Mouse (Mus musculus) lung, embryonic 16.5 days (tissue): ENCODE results near the gene Sgms1. TPM values are rescaled to one million over a fixed set of nuclear protein-coding genes. Genes with fewer than 3 reads are reported as not detected.

ENCODE experiments used
- ATAC-seq: fragments of 200-750 bp; cut with Nextera tagmentation; 2 replicates; pipeline ENCODE4 v1.8.0; 2017; ENCODE audit warnings: low read depth, mild to moderate bottlenecking, moderate library complexity
- H3K27ac ChIP-seq: fragments of 300-500 bp; sonication (generic); 2 replicates; pipeline ENCODE4 v1.5.1; 2014; ENCODE audit warnings: mild to moderate bottlenecking, control low read depth, low read length
- H3K27me3 ChIP-seq: fragments of 300-500 bp; sonication (generic); 2 replicates; pipeline ENCODE4 v1.6.1; 2014; ENCODE audit warnings: low read depth, low read length, mixed read lengths; ENCODE audit not compliant: control insufficient read depth, insufficient read depth
- H3K36me3 ChIP-seq: fragments of 300-500 bp; sonication (generic); 2 replicates; pipeline ENCODE4 v1.6.1; 2014; ENCODE audit warnings: low read length; ENCODE audit not compliant: control insufficient read depth, insufficient read depth
- H3K4me1 ChIP-seq: fragments of 300-500 bp; sonication (generic); replicated peaks from 2 replicates; pipeline ENCODE4 v1.6.1; 2014; ENCODE audit warnings: low read length, mixed read lengths; ENCODE audit not compliant: control insufficient read depth, insufficient read depth
- H3K4me2 ChIP-seq: fragments of 300-500 bp; sonication (generic); 2 replicates; pipeline ENCODE4 v1.6.1; 2014; ENCODE audit warnings: low read depth, low read length, control low read depth
- H3K4me3 ChIP-seq: fragments of 300-500 bp; sonication (generic); 2 replicates; pipeline ENCODE4 v1.5.1; 2014; ENCODE audit warnings: mild to moderate bottlenecking, low read length, control low read depth
- H3K9ac ChIP-seq: fragments of 300-500 bp; sonication (generic); 2 replicates; pipeline ENCODE4 v1.6.1; 2014; ENCODE audit warnings: low read length, control low read depth
- H3K9me3 ChIP-seq: fragments of 300-500 bp; sonication (generic); 2 replicates; pipeline ENCODE4 v1.6.1; 2016; ENCODE audit warnings: low read length; ENCODE audit not compliant: control insufficient read depth
- WGBS: fragments of 180-500 bp; shearing (Covaris S2); extraction: QIAGEN DNeasy Blood & Tissue Kit; methylation state at CpG from one replicate; pipeline ENCODE4 v1.1.7; 2014; 5-methylcytosine and 5-hydroxymethylcytosine counted together
- polyA plus RNA-seq: library from polyadenylated mRNA; unstranded; fragments of >200 nt; fragmentation: Nextera tagmentation; extraction: Ambion mirVana; gene quantifications from 2 replicates; pipeline ENCODE4 v1.2.1, GENCODE M21; 2015

Sgms1 gene
- polyA plus RNA-seq, 1 experiment from 2014 or later, result 63.3 TPM

- Histone ChIP-seq H3K4me2 (no peak overlapping the region), H3K9ac (no peak overlapping the region), H3K27me3 (no peaks in the 10 kb centered on the region), H3K27ac (no peak overlapping the region), H3K4me1 (peaks cover 14% of the 10 kb centered on the region), H3K36me3 (no peaks in the 10 kb centered on the region), H3K9me3 (no peaks in the 10 kb centered on the region), H3K4me3 (no peak overlapping the region)
- ATAC-seq, result no peak
- WGBS, result 83% methylated on average over 2 of the region's 2 CpGs
These were observed 115.4 kb downstream of the Sgms1 start for GRCm38 (mm10) chr19:32274145-32274544.

- Histone ChIP-seq H3K4me2 (no peak overlapping the region), H3K27ac (no peak overlapping the region), H3K36me3 (no peaks in the 10 kb centered on the region), H3K4me1 (peaks cover 14% of the 10 kb centered on the region), H3K9me3 (no peaks in the 10 kb centered on the region), H3K4me3 (no peak overlapping the region), H3K9ac (no peak overlapping the region), H3K27me3 (no peaks in the 10 kb centered on the region)
- no peak for ATAC-seq
- 69% methylated on average over 3 of the region's 3 CpGs for WGBS
These were observed 115.8 kb downstream of the Sgms1 start for GRCm38 (mm10) chr19:32273714-32274113.

GRCm38 (mm10) chr19:32272475-32273260 is 116.8 kb downstream of the Sgms1 start:
- no peaks in the 10 kb centered on the region for H3K36me3 ChIP-seq
- 53% methylated on average over 6 of the region's 6 CpGs for WGBS
- H3K4me3 ChIP-seq, result no peak overlapping the region
- H3K4me1 ChIP-seq, result peaks cover 14% of the 10 kb centered on the region
- H3K27me3 ChIP-seq, result no peaks in the 10 kb centered on the region
- no peaks in the 10 kb centered on the region for H3K9me3 ChIP-seq
- ATAC-seq, result no peak
- H3K9ac ChIP-seq, result no peak overlapping the region
- H3K4me2 ChIP-seq, result no peak overlapping the region
- H3K27ac ChIP-seq, result no peak overlapping the region

DNA sequence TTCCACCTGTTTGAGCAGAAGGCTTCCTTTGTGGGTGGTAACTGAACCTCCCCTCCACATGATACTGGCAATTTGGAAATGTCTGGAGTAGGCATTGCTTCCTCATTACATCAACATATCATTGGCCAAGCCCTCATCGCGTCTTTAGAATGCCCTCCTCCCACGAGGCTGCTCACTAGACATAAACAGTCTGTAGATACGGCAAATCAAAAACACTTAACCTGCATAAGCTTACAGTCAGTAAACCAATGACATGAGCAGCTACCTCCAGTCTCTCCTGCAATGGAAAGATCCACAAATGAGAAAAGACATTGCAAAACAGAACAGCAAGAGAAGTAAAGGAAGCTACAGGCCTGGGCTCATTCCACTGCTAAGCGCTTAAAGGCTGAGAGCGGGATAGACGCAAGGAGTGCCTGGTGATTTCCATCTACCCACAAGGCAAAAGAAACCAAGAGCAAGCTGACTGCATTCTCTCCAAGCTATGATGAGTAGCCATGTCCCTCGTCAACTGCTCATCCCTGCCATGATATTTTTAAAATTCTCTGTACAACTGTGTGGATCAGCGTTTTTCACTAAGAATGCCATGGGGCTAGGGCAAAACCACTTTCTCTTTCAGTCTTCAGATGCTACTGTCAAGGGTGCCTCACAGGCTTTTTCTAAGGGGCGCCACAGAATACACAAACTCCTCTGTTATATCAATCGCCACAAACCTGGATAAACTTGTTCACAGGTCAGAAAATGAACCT is 117.9 kb downstream of the Sgms1 start:
- H3K9me3 ChIP-seq, result no peaks in the 10 kb centered on the region
- H3K36me3 ChIP-seq, result no peaks in the 10 kb centered on the region
- no peak overlapping the region for H3K4me2 ChIP-seq
- no peaks in the 10 kb centered on the region for H3K27me3 ChIP-seq
- no peak overlapping the region for H3K27ac ChIP-seq
- 76% methylated on average over 11 of the region's 11 CpGs for WGBS
- no peak for ATAC-seq
- no peak overlapping the region for H3K9ac ChIP-seq
- H3K4me3 ChIP-seq, result no peak overlapping the region
- H3K4me1 ChIP-seq, result peaks cover 14% of the 10 kb centered on the region

DNA sequence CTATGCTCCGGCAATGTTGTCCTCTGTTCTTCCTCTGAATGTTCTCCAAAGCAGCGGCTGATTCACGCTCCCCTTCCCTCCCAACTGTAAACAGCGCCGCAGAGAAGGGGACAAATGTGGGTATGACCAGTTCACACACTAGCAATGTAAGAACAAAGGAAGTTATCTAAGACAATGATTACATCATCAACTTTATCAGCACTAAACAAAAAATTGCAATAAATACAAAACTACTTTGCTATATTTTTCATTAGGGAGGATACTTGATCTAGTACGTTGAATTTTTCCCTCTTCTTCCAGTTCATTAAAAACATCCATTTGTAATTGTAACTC is 119.7 kb downstream of the Sgms1 start:
- Histone ChIP-seq H3K36me3 (no peaks in the 10 kb centered on the region), H3K9ac (no peak overlapping the region), H3K4me2 (no peak overlapping the region), H3K4me1 (peaks cover 14% of the 10 kb centered on the region), H3K27me3 (no peaks in the 10 kb centered on the region), H3K9me3 (no peaks in the 10 kb centered on the region), H3K4me3 (no peak overlapping the region), H3K27ac (no peak overlapping the region)
- no peak for ATAC-seq
- 72% methylated on average over 6 of the region's 6 CpGs for WGBS

GRCm38 (mm10) chr19:32269141-32269843 is 120.2 kb downstream of the Sgms1 start:
- Histone ChIP-seq H3K27ac (no peak overlapping the region), H3K4me2 (no peak overlapping the region), H3K4me3 (no peak overlapping the region), H3K27me3 (no peaks in the 10 kb centered on the region), H3K9ac (no peak overlapping the region), H3K9me3 (no peaks in the 10 kb centered on the region), H3K4me1 (peaks cover 14% of the 10 kb centered on the region), H3K36me3 (no peaks in the 10 kb centered on the region)
- WGBS, result 72% methylated on average over 12 of the region's 12 CpGs
- ATAC-seq, result no peak

- 65% methylated on average over 9 of the region's 9 CpGs for whole genome bisulfite sequencing
These were observed 121.0 kb downstream of the Sgms1 start for GRCm38 (mm10) chr19:32268562-32268961.

GRCm38 (mm10) chr19:32266385-32267252 is 122.9 kb downstream of the Sgms1 start:
- Histone ChIP-seq H3K4me2 (no peak overlapping the region), H3K9ac (no peak overlapping the region), H3K27me3 (no peaks in the 10 kb centered on the region), H3K4me1 (peaks cover 2% of the 10 kb centered on the region; the same call in 1 of the 2 replicates), H3K9me3 (no peaks in the 10 kb centered on the region), H3K4me3 (no peak overlapping the region), H3K36me3 (no peaks in the 10 kb centered on the region), H3K27ac (no peak overlapping the region)
- 63% methylated on average over 9 of the region's 9 CpGs for WGBS
- ATAC-seq, result no peak

More at GRCm38 (mm10) chr19:32268562-32268961, 121.0 kb downstream of the Sgms1 start:
- H3K4me2 ChIP-seq, result no peak overlapping the region
- H3K4me1 ChIP-seq, result peaks cover 14% of the 10 kb centered on the region
- H3K27me3 ChIP-seq, result no peaks in the 10 kb centered on the region
- no peak overlapping the region for H3K4me3 ChIP-seq
- no peak overlapping the region for H3K27ac ChIP-seq
- no peaks in the 10 kb centered on the region for H3K36me3 ChIP-seq
- no peak overlapping the region for H3K9ac ChIP-seq
- no peaks in the 10 kb centered on the region for H3K9me3 ChIP-seq
- no peak for ATAC-seq
